Mouse (Mus musculus): ENCODE measurements at regions not wholly inside any gene's neighbourhood (a gene's known extent, or its start where the extent isn't known, plus 50 kb on each side); places are given as distances from the start of the nearest gene placed in this dataset.
A peak's percentile ranks its signal among the peaks of the same experiment; 100 is the strongest.

DNA sequence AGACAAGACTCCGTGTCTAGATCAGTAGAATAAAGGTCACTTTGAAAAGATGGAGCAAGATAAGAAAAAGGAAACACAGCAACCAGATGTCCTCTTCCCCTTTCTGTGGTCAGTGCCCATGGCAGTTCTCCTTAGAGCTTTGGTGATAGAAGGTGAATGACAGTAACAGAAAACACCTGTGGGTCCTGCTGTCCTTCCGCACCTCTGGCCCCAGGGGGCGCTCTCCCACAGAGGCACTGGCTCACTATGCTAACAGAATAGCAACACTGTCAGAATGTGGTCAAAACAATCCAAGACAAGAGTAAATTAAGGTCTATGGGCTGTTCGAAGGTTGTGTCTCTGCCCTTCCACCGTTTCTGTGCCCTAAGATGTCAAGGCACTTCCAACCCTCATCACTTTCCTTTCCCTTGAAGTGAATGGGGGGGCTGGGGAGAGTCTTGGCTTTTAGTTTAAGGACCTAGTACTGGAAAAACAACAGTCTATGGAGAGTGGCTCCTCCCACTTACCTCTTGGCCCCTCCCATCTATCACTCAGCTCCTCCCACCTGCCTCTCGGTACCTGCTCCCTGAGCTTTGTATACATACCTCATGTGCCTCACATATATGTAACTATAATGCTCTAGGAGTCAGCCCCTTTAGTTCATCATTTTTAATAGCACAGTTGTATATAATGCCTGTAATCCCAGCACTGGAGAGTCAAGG lies 86.2 kb upstream of the Tank start:
- TF ChIP-seq EP300 (IDR thresholded peaks at IDR 0.05; ENCODE audit: low read depth), result no peak
- peak; percentile 89 for TF ChIP-seq CTCF (IDR thresholded peaks at IDR 0.05; ENCODE audit: low read depth)
- Histone ChIP-seq H3K4me2 (ENCODE audit: low read depth) (no peak overlapping the region), H3K36me3 (replicated peaks; ENCODE audit: control insufficient read depth, insufficient read depth, low read depth) (no peaks in the 10 kb centered on the region), H3K4me3 (ENCODE audit: insufficient read depth in 1 of 2, low read depth in 2 of 2, low read length in 2 of 2) (no peak overlapping the region), H3K27me3 (ENCODE audit: control insufficient read depth, insufficient read depth, low read length) (no peaks in the 10 kb centered on the region), H3K4me1 (replicated peaks; ENCODE audit: control insufficient read depth in 2 of 2, insufficient read depth in 2 of 2, low read length in 1 of 2) (peaks cover 0 to 4% of the 10 kb centered on the region in 2 experiments; a peak in 2 of 4 replicates), H3K27ac (no peak overlapping the region), H3K9ac (replicated peaks) (no peak overlapping the region), H3K9me3 (ENCODE audit: control insufficient read depth, low read length) (no peaks in the 10 kb centered on the region)
- 31% methylated on average over 6 of the region's 6 CpGs for WGBS (ENCODE audit: insufficient replicate concordance)
- ATAC-seq (ENCODE audit: insufficient read depth), result peak; percentile 60; the same call in 1 of the 2 replicates
- DNase-seq (ENCODE audit: low read depth in 3 of 3, low spot score in 3 of 3), result peak in 1 of 3 experiments; percentile 37

- peaks cover 0 to 4% of the 10 kb centered on the region in 2 experiments; a peak in 2 of 4 replicates for H3K4me1 ChIP-seq (replicated peaks; ENCODE audit: control insufficient read depth in 2 of 2, insufficient read depth in 2 of 2, low read length in 1 of 2)
- H3K27ac ChIP-seq, result no peak overlapping the region
- TF ChIP-seq CTCF (IDR thresholded peaks at IDR 0.05; ENCODE audit: low read depth) (peak; percentile 72), EP300 (IDR thresholded peaks at IDR 0.05; ENCODE audit: low read depth) (no peak)
- ATAC-seq (ENCODE audit: insufficient read depth), result no peak
- no peaks in the 10 kb centered on the region for H3K36me3 ChIP-seq (replicated peaks; ENCODE audit: control insufficient read depth, insufficient read depth, low read depth)
- no peak overlapping the region for H3K9ac ChIP-seq (replicated peaks)
- WGBS (ENCODE audit: insufficient replicate concordance), result 72% methylated on average over 10 of the region's 10 CpGs
- no peak overlapping the region for H3K4me3 ChIP-seq (ENCODE audit: insufficient read depth in 1 of 2, low read depth in 2 of 2, low read length in 2 of 2)
- no peak for DNase-seq (ENCODE audit: low read depth in 3 of 3, low spot score in 3 of 3)
- no peaks in the 10 kb centered on the region for H3K27me3 ChIP-seq (ENCODE audit: control insufficient read depth, insufficient read depth, low read length)
- no peaks in the 10 kb centered on the region for H3K9me3 ChIP-seq (ENCODE audit: control insufficient read depth, low read length)
- H3K4me2 ChIP-seq (ENCODE audit: low read depth), result no peak overlapping the region
Observed at GRCm38 (mm10) chr2:61490436-61491109, 87.8 kb upstream of the Tank start.

DNA sequence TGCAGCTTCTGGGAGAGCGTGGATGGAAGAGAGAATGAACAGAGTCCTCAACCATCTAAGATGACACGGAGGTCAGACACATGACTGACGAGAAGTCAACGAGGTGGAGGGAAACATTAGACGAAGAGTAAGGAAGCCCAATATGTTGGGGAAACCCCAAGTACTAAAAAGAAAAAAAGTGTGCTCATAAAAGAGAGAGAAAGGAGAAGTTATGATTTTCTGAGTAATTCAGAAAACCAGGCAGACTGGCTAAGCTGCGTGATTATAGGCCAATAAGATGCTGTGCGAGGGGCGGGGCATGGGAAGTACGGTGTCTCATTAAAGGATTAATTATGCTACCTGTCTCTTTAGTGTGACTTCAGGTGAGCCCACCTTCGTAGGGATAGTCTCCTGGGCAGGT lies 88.6 kb upstream of the Tank start:
- Histone ChIP-seq H3K27ac (no peak overlapping the region), H3K36me3 (replicated peaks; ENCODE audit: control insufficient read depth, insufficient read depth, low read depth) (no peaks in the 10 kb centered on the region), H3K9me3 (ENCODE audit: control insufficient read depth, low read length) (no peaks in the 10 kb centered on the region), H3K4me3 (ENCODE audit: insufficient read depth in 1 of 2, low read depth in 2 of 2, low read length in 2 of 2) (no peak overlapping the region), H3K9ac (replicated peaks) (no peak overlapping the region), H3K4me2 (ENCODE audit: low read depth) (no peak overlapping the region), H3K27me3 (ENCODE audit: control insufficient read depth, insufficient read depth, low read length) (no peaks in the 10 kb centered on the region), H3K4me1 (replicated peaks; ENCODE audit: control insufficient read depth in 2 of 2, insufficient read depth in 2 of 2, low read length in 1 of 2) (peaks cover 0 to 4% of the 10 kb centered on the region in 2 experiments; a peak in 2 of 4 replicates)
- DNase-seq (ENCODE audit: low read depth in 3 of 3, low spot score in 3 of 3) (no peak), ATAC-seq (ENCODE audit: insufficient read depth) (no peak)
- 78% methylated on average over 10 of the region's 10 CpGs for WGBS (ENCODE audit: insufficient replicate concordance)
- TF ChIP-seq EP300 (IDR thresholded peaks at IDR 0.05; ENCODE audit: low read depth), result no peak
- TF ChIP-seq CTCF (IDR thresholded peaks at IDR 0.05; ENCODE audit: low read depth), result no peak

- no peaks in the 10 kb centered on the region for H3K4me1 ChIP-seq (replicated peaks; ENCODE audit: control insufficient read depth in 2 of 2, insufficient read depth in 2 of 2, low read length in 1 of 2)
Observed at GRCm38 (mm10) chr2:61483820-61484219, 94.6 kb upstream of the Tank start.

GRCm38 (mm10) chr2:61476648-61477047 lies 101.7 kb upstream of the Tank start:
- Histone ChIP-seq H3K4me1 (replicated peaks; ENCODE audit: control insufficient read depth in 2 of 2, insufficient read depth in 2 of 2, low read length in 1 of 2) (no peaks in the 10 kb centered on the region), H3K27ac (no peak overlapping the region), H3K36me3 (replicated peaks; ENCODE audit: control insufficient read depth, insufficient read depth, low read depth) (no peaks in the 10 kb centered on the region), H3K27me3 (ENCODE audit: control insufficient read depth, insufficient read depth, low read length) (no peaks in the 10 kb centered on the region), H3K4me3 (ENCODE audit: insufficient read depth in 1 of 2, low read depth in 2 of 2, low read length in 2 of 2) (no peak overlapping the region), H3K4me2 (ENCODE audit: low read depth) (no peak overlapping the region), H3K9me3 (ENCODE audit: control insufficient read depth, low read length) (no peaks in the 10 kb centered on the region), H3K9ac (replicated peaks) (no peak overlapping the region)
- TF ChIP-seq EP300 (IDR thresholded peaks at IDR 0.05; ENCODE audit: low read depth) (no peak), CTCF (IDR thresholded peaks at IDR 0.05; ENCODE audit: low read depth) (no peak)
- 71% methylated on average over 4 of the region's 4 CpGs for WGBS (ENCODE audit: insufficient replicate concordance)
- DNase-seq (ENCODE audit: low read depth in 3 of 3, low spot score in 3 of 3) (no peak), ATAC-seq (ENCODE audit: insufficient read depth) (no peak)

More at GRCm38 (mm10) chr2:61483820-61484219, 94.6 kb upstream of the Tank start:
- Histone ChIP-seq H3K9ac (replicated peaks) (no peak overlapping the region), H3K27me3 (ENCODE audit: control insufficient read depth, insufficient read depth, low read length) (no peaks in the 10 kb centered on the region), H3K9me3 (ENCODE audit: control insufficient read depth, low read length) (no peaks in the 10 kb centered on the region), H3K36me3 (replicated peaks; ENCODE audit: control insufficient read depth, insufficient read depth, low read depth) (no peaks in the 10 kb centered on the region), H3K4me3 (ENCODE audit: insufficient read depth in 1 of 2, low read depth in 2 of 2, low read length in 2 of 2) (no peak overlapping the region), H3K27ac (no peak overlapping the region), H3K4me2 (ENCODE audit: low read depth) (no peak overlapping the region)
- 17% methylated on average over 1 of the region's 1 CpGs for WGBS (ENCODE audit: insufficient replicate concordance)
- DNase-seq (ENCODE audit: low read depth in 3 of 3, low spot score in 3 of 3), result no peak
- TF ChIP-seq EP300 (IDR thresholded peaks at IDR 0.05; ENCODE audit: low read depth) (no peak), CTCF (IDR thresholded peaks at IDR 0.05; ENCODE audit: low read depth) (no peak)
- no peak for ATAC-seq (ENCODE audit: insufficient read depth)
